Mouse (Mus musculus): ENCODE measurements around the gene Tcf19. TPM values are rescaled to one million over a fixed set of nuclear protein-coding genes. Genes with fewer than 3 reads are reported as not detected.
"Not testable (repeated sequence)": the region's sequence is repeated elsewhere in the genome, so short reads cannot be mapped to it uniquely, and the experiment has no call there.

Gene Tcf19
- total and polyA plus RNA-seq, 3 experiments = 29.7 to 38.4 (median 37.7) TPM

DNA sequence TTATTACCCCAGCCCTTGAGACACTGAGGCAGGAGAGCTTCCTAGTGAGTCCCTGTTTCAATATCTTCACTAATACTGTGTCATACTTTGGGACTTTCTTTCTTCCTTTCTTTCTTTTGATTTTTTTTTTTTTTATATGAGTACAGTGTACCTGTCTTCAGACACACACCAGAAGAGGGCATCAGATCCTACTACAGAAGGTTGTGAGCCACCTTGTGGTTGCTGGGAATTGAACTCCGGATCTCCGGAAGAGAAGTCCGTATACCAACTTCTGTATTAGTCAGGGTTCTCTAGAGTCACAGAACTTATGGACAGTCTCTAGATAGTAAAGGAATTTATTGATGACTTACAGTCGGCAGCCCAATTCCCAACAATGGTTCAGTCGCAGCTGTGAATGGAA, 8.3 kb downstream of the Tcf19 start:
- H3K27ac ChIP-seq (ENCODE audit: insufficient read depth, low read depth); H3K9ac ChIP-seq (ENCODE audit: insufficient read depth, low read depth); in situ Hi-C loops (cut with MboI; ENCODE audit: low pct_ligation_motif_present, low pct_unique_long_range_greater_than_20kb, low sequenced_read_pairs); H3K79me2 ChIP-seq (replicated peaks; ENCODE audit: control insufficient read depth, extremely low read depth, insufficient read depth, poor library complexity, severe bottlenecking); DNase-seq (ENCODE audit: extremely low read depth); dilution Hi-C loops (cut with MboI; ENCODE audit: extremely low pct_ligation_motif_present, extremely low pct_unique_long_range_greater_than_20kb, low sequenced_read_pairs); H3K27me3 ChIP-seq (replicated peaks); H3K4me3 ChIP-seq (replicated peaks in 1 of 3; ENCODE audit: low read depth in 2 of 3, low read length in 2 of 3, poor library complexity in 1 of 3); H3K4me2 ChIP-seq (ENCODE audit: insufficient read depth, low read depth, poor library complexity, severe bottlenecking); H3K9me3 ChIP-seq (replicated peaks; ENCODE audit: low read length): not testable (repeated sequence)
- H3K4me1 ChIP-seq (ENCODE audit: control insufficient read depth in 1 of 2, insufficient read depth in 2 of 2) = peaks cover 0 to 18% of the 10 kb centered on the region in 2 experiments; a peak in 2 of 4 replicates
- H3K36me3 ChIP-seq (replicated peaks in 1 of 2; ENCODE audit: control insufficient read depth in 1 of 2, insufficient read depth in 1 of 2, low read length in 1 of 2) = peaks cover 9 to 14% of the 10 kb centered on the region in 2 experiments
- TF ChIP-seq ZNF384 (IDR thresholded peaks at IDR 0.05; ENCODE audit: low read depth, low read length) (peak; percentile 48), CTCF (conservative IDR thresholded peaks at IDR 0.05 in 1 of 2, IDR thresholded peaks at IDR 0.05 in 1 of 2; ENCODE audit: low read depth in 2 of 2, low read length in 2 of 2) (peak in 1 of 2 experiments; percentile 42; a peak in 2 of 4 replicates)

DNA sequence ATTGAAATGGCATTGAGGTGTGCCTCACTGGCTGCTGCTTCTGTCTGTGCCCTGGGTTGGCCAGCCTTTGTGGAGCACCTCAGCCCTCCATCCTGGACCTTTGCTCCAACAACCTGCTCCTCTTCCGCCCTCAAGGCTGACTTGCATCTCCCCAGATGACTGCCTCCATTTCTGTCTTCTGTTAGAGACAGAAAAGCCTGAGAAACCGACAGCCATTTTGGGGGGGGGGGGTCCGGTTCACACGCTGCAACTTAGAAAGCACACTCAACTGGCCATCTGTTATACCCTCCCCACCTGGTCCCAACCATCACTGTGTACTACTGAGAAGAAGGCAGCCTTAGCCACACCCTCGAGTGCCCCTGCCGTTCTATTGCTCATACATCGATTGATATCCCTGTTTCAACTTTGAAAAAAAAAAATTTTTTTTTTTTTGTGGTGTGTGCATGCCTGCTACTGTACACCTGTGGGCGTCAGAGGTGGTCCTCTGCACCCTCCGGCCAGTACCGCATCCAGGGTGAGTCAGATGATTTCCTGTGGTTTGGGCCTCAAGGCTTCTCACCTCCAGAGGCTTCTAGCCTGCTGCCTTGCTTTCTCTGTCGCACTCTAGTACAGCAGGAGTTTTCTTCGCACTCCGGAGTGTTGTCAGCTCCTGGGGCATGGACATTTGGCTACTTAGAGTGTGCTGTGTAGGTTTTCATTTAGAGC, 8.9 kb downstream of the Tcf19 start:
- Histone ChIP-seq H3K27me3 (replicated peaks) (peaks cover 1% of the 10 kb centered on the region), H3K9me3 (replicated peaks; ENCODE audit: low read length) (no peaks in the 10 kb centered on the region), H3K79me2 (replicated peaks; ENCODE audit: control insufficient read depth, extremely low read depth, insufficient read depth, poor library complexity, severe bottlenecking) (no peaks in the 10 kb centered on the region), H3K4me3 (replicated peaks in 1 of 3; ENCODE audit: low read depth in 2 of 3, low read length in 2 of 3, poor library complexity in 1 of 3) (no peak overlapping the region), H3K27ac (ENCODE audit: insufficient read depth, low read depth) (no peak overlapping the region), H3K36me3 (replicated peaks in 1 of 2; ENCODE audit: control insufficient read depth in 1 of 2, insufficient read depth in 1 of 2, low read length in 1 of 2) (peaks cover 4 to 8% of the 10 kb centered on the region in 2 experiments), H3K9ac (ENCODE audit: insufficient read depth, low read depth) (no peak overlapping the region), H3K4me1 (ENCODE audit: control insufficient read depth in 1 of 2, insufficient read depth in 2 of 2) (peaks cover 0 to 18% of the 10 kb centered on the region in 2 experiments; a peak in 2 of 4 replicates), H3K4me2 (ENCODE audit: insufficient read depth, low read depth, poor library complexity, severe bottlenecking) (no peak overlapping the region)
- in situ Hi-C loops (cut with MboI; ENCODE audit: low pct_ligation_motif_present, low pct_unique_long_range_greater_than_20kb, low sequenced_read_pairs) = no loop called here
- DNase-seq (ENCODE audit: extremely low read depth) = no peak
- dilution Hi-C loops (cut with MboI; ENCODE audit: extremely low pct_ligation_motif_present, extremely low pct_unique_long_range_greater_than_20kb, low sequenced_read_pairs) = no loop called here
- TF ChIP-seq IRF4 (IDR thresholded peaks at IDR 0.05; ENCODE audit: low read depth, low read length) (no peak), POLR2AphosphoS2 (IDR thresholded peaks at IDR 0.05; ENCODE audit: low read depth, low read length) (no peak), GABPA (IDR thresholded peaks at IDR 0.05; ENCODE audit: insufficient replicate concordance, low read depth, low read length) (no peak), E2F4 (IDR thresholded peaks at IDR 0.05; ENCODE audit: insufficient replicate concordance, low read depth, low read length) (no peak), CTCF (conservative IDR thresholded peaks at IDR 0.05 in 1 of 2, IDR thresholded peaks at IDR 0.05 in 1 of 2; ENCODE audit: low read depth in 2 of 2, low read length in 2 of 2) (no peak), ZMIZ1 (IDR thresholded peaks at IDR 0.05; ENCODE audit: low read depth, low read length) (no peak), POLR2A (IDR thresholded peaks at IDR 0.05; ENCODE audit: low read depth, low read length) (no peak), KAT2A (IDR thresholded peaks at IDR 0.05; ENCODE audit: insufficient replicate concordance, low read length) (no peak), PAX5 (IDR thresholded peaks at IDR 0.05; ENCODE audit: low read length) (no peak), HCFC1 (IDR thresholded peaks at IDR 0.05; ENCODE audit: low read depth, low read length) (no peak), TBP (conservative IDR thresholded peaks at IDR 0.05; ENCODE audit: low read depth, low read length) (no peak), ETS1 (conservative IDR thresholded peaks at IDR 0.05; ENCODE audit: low read depth, low read length) (no peak), USF2 (conservative IDR thresholded peaks at IDR 0.05; ENCODE audit: low read depth, low read length) (no peak), MAZ (IDR thresholded peaks at IDR 0.05; ENCODE audit: low read depth, low read length) (no peak), MYC (IDR thresholded peaks at IDR 0.05; ENCODE audit: low read depth, low read length) (no peak), RAD21 (IDR thresholded peaks at IDR 0.05; ENCODE audit: low read depth, low read length) (no peak)

All from CH12.LX (cell line).